Mouse (Mus musculus) gastrocnemius, adult 2 months (tissue): ENCODE measurements around the gene Cntrl. TPM values are rescaled to one million over a fixed set of nuclear protein-coding genes. Genes with fewer than 3 reads are reported as not detected.

Experiments
- DNase-seq: peaks from one replicate; pipeline ENCODE4 v3.0.0; 2022
- H3K27ac ChIP-seq: fragments of 200-600 bp; 2 replicates; pipeline ENCODE4 v1.8.1; 2022; ENCODE audit warnings: mild to moderate bottlenecking
- H3K4me3 ChIP-seq: fragments of 200-600 bp; 2 replicates; pipeline ENCODE4 v1.8.1; 2022; ENCODE audit warnings: mild to moderate bottlenecking, moderate library complexity
- CTCF ChIP-seq: fragments of 200-600 bp; IDR thresholded peaks from 2 replicates; pipeline ENCODE4 v1.8.1; 2022; ENCODE audit warnings: antibody characterized with exemption, mild to moderate bottlenecking, moderate library complexity
- intact Hi-C: fragments of 180-260 bp; cut with DNase I; formaldehyde crosslinking; loops from one replicate; pipeline ENCODE4 v1.15.1; 2025
- long read RNA-seq, 2 experiments: library from polyadenylated mRNA; stranded (forward); transcript quantifications; one replicate each; pipeline ENCODE4 v2.0.0; 2021
- total RNA-seq, 2 experiments: library from RNA; stranded (reverse); gene quantifications; 2 replicates each; pipeline ENCODE4 v1.2.3; 2021

Cntrl gene
- total RNA-seq: 1 to 10 TPM; 8.0 to 8.4 TPM
- long read RNA-seq, experiment 1, partial matches to known transcripts: 4 of 7 reads
- long read RNA-seq, experiment 1, other reads (novel, unspliced or antisense): 3 of 7 reads
- long read RNA-seq, experiment 2, partial matches to known transcripts: 12 of 20 reads
- long read RNA-seq, experiment 2, other reads (novel, unspliced or antisense): 8 of 20 reads

- DNase-seq: peak; percentile 96
- Histone ChIP-seq H3K27ac (peak within 1 kb of the TSS; percentile 98), H3K4me3 (peak within 1 kb of the TSS; percentile 93)
- no peak for TF ChIP-seq CTCF
- intact Hi-C loops: loop anchor here (2.0 kb wide), 1 partner anchor 61 kb away; no protein-coding TSS in a partner anchor
These were observed at the start of gene Cntrl for GRCm38 (mm10) chr2:35109141-35109923. TSS of gene Cntrl (plus strand) at chr2:35109492.

DNA sequence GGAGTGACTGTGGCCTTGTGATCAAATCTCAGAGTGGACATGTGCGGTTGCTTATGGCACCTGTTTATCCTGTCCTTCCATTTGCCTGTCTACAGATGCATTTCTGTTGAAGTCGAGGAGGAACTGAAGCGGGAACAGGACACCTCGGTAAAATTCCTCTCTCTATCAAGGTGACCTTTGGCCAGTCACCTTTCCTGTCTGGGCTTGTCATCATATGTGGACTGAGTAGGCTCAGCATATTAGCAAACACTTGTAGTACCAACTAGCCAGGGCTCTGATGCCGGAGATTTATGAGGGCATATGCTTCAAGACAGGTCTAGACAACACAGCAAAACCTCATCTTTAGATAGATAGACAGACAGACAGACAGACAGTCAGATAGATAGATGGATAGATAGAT lies 49.0 kb upstream of the Cntrl start:
- intact Hi-C loops: no loop called here
- H3K27ac ChIP-seq: no peak overlapping the region

GRCm38 (mm10) chr2:35060897-35061296 lies 48.4 kb upstream of the Cntrl start:
- no peak overlapping the region for H3K4me3 ChIP-seq
- TF ChIP-seq CTCF: no peak
- no peak for DNase-seq
- H3K27ac ChIP-seq: no peak overlapping the region
- intact Hi-C loops: no loop called here

More for the DNA sequence above, 49.0 kb upstream of the Cntrl start:
- H3K4me3 ChIP-seq: no peak overlapping the region
- no peak for DNase-seq
- no peak for TF ChIP-seq CTCF

DNA sequence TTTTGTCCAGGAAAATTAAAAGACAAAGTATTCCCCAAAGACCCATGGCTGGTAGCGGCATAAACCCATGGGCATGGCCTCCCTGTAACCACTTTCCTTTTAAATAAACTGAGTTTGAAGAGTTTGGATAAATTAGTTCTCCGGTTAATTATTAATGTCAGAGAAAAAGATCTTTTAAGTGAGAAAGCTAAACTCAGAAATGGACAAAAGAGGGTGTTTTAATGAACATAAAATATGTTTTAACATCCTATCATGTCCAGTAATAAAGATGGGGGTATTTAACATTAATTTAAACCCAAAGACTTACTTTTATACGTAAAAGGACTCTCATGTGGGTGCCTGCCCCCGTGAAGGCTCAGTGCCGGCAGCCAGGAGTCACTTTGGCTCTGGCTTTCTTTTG lies 48.0 kb upstream of the Cntrl start, which contains the start of gene Hc:
Gene Hc (minus strand): TSS at position 101 of the 400 bp plus-strand sequence.
- H3K27ac ChIP-seq: no peak within 1 kb of the TSS
- TF ChIP-seq CTCF: no peak
- no peak within 1 kb of the TSS for H3K4me3 ChIP-seq
- intact Hi-C loops: no loop called here
- no peak for DNase-seq

GRCm38 (mm10) chr2:35063333-35064030 lies 45.8 kb upstream of the Cntrl start:
- no peak for TF ChIP-seq CTCF
- intact Hi-C loops: no loop called here
- H3K27ac ChIP-seq: no peak overlapping the region
- no peak for DNase-seq
- H3K4me3 ChIP-seq: no peak overlapping the region

- DNase-seq: no peak
- intact Hi-C loops: no loop called here
- TF ChIP-seq CTCF: no peak
These were observed 42.7 kb upstream of the Cntrl start for GRCm38 (mm10) chr2:35066525-35067082.

DNA sequence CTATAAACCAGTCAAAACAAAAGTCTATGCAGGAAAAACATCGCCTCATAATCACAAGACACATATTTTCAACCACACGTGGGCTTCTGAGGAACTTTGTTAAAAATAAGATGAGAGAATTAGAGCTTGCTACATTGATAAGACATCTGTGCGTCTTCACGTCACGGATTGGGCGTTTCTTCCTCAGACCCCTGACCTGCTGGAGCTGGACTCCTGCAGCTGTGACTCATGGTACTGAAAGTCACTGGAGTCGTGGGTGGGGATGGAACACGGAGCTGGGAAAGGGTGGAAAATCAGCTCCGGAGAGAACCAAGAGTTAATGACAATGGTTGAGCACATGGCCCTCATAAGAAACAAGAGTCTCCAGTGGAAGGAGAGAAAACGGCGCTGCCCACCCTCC lies 42.2 kb upstream of the Cntrl start:
- no peak for DNase-seq
- Histone ChIP-seq H3K27ac (no peak overlapping the region), H3K4me3 (no peak overlapping the region)
- TF ChIP-seq CTCF: no peak
- intact Hi-C loops: no loop called here

More at GRCm38 (mm10) chr2:35066525-35067082, 42.7 kb upstream of the Cntrl start:
- Histone ChIP-seq H3K4me3 (no peak overlapping the region), H3K27ac (no peak overlapping the region)

DNA sequence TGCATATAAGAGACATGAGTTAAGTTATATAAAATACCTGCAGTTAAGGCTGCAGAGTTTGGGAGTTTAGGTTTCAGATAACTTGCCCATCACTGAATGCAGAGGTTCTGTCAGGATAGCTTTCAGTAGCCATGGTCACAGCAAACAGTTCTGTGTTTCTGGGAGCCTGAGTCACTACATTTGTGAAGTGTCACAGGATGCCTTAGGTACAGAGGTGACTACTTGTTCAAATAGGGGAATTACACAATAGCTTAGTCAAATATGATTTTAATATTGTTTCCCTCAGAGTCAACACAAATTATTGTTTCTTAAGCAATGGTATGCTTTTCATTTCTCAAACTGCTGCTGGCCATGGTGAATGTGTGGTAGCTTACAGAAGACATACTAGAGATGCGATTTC lies 40.2 kb upstream of the Cntrl start:
- intact Hi-C loops: no loop called here
- no peak for TF ChIP-seq CTCF
- no peak overlapping the region for H3K4me3 ChIP-seq
- no peak for DNase-seq
- no peak overlapping the region for H3K27ac ChIP-seq

GRCm38 (mm10) chr2:35070275-35070674 lies 39.0 kb upstream of the Cntrl start:
- Histone ChIP-seq H3K27ac (no peak overlapping the region), H3K4me3 (no peak overlapping the region)
- no peak for TF ChIP-seq CTCF
- intact Hi-C loops: no loop called here
- no peak for DNase-seq

GRCm38 (mm10) chr2:35072547-35072946 lies 36.7 kb upstream of the Cntrl start:
- intact Hi-C loops: no loop called here
- Histone ChIP-seq H3K4me3 (no peak overlapping the region), H3K27ac (no peak overlapping the region)
- no peak for DNase-seq
- TF ChIP-seq CTCF: no peak

DNA sequence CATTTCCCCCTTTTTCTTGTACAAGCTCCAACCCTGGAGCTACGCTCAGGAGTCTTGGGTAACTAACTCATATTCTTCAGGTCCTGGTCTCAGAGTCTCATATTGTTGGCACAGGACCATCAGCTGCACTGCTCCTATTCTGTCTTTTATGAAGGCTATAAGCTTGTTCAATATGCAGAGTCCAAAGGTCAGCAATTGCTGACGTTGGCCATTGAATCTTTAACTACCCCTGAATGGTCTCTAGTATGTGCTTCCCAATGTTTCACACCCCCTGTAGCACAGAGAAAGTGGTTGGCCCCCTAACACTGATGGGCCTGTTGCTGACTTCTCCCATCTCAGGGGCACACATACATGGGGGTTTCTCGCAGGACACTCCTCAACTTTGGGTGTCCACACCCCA lies 35.0 kb upstream of the Cntrl start:
- DNase-seq: no peak
- H3K27ac ChIP-seq: no peak overlapping the region
- no peak for TF ChIP-seq CTCF
- intact Hi-C loops: no loop called here
- no peak overlapping the region for H3K4me3 ChIP-seq

DNA sequence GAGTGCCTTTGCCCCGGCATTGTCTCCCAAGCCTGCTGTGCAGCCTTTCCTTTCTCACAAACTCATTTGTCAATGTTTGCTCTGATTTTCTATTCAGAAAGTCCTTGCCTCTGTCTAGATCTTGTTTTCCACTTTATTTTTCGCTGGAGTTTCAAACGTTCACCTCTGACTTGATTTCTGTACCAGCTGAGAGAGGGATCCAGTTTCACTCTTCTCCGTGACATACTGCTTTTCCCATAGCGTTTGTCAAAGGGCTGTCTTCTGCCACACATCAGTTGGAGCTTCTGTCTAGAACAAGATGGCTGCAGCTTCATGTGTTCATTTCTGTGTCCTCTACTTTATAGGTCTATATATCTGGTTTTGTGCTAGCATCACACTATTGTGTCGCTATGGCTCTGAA lies 30.1 kb upstream of the Cntrl start:
- intact Hi-C loops: no loop called here
- Histone ChIP-seq H3K4me3 (no peak overlapping the region), H3K27ac (no peak overlapping the region)
- no peak for TF ChIP-seq CTCF
- DNase-seq: no peak

- intact Hi-C loops: no loop called here
- H3K4me3 ChIP-seq: no peak overlapping the region
- no peak for DNase-seq
- no peak overlapping the region for H3K27ac ChIP-seq
- TF ChIP-seq CTCF: no peak
These were observed 21.9 kb upstream of the Cntrl start for GRCm38 (mm10) chr2:35087418-35087817.
